Mouse (Mus musculus) lung, embryonic 15.5 days (tissue): ENCODE measurements around the gene Ntsr2. TPM values are rescaled to one million over a fixed set of nuclear protein-coding genes. Genes with fewer than 3 reads are reported as not detected.

Source experiments
- polyA plus RNA-seq: library from polyadenylated mRNA; unstranded; fragments of >200 nt; fragmentation: Nextera tagmentation; extraction: Ambion mirVana; gene quantifications from 2 replicates; pipeline ENCODE4 v1.2.1, GENCODE M21; 2015

The Ntsr2 gene
- polyA plus RNA-seq, 1 experiment from 2014 or later = not detected

Other genes with a start within 250 kb of the Ntsr2 start
- 5.8 and 6.3 TPM in 2 replicates for gene Lpin1, start 42.4 kb upstream of the Ntsr2 start, polyA plus RNA-seq
- gene Greb1, start 147.5 kb downstream of the Ntsr2 start, polyA plus RNA-seq = 2.9 and 3.6 TPM in 2 replicates
- 38.4 and 38.9 TPM in 2 replicates for gene E2f6, start 157.6 kb downstream of the Ntsr2 start, polyA plus RNA-seq
- 20.0 and 20.9 TPM in 2 replicates for gene Rock2, start 241.5 kb downstream of the Ntsr2 start, polyA plus RNA-seq